Mouse (Mus musculus) ES-Bruce4 (cell line): ENCODE measurements around the gene Tanc1. TPM values are rescaled to one million over a fixed set of nuclear protein-coding genes. Genes with fewer than 3 reads are reported as not detected.

Experiments used
- H3K27ac ChIP-seq: 2 replicates; pipeline ENCODE4 v1.5.1; 2012; ENCODE audit warnings: low read length, inconsistent platforms; ENCODE audit not compliant: insufficient read depth
- H3K27me3 ChIP-seq: 2 replicates; pipeline ENCODE4 v1.6.1; 2012; ENCODE audit warnings: mild to moderate bottlenecking, low read length, inconsistent platforms; ENCODE audit not compliant: control insufficient read depth, poor library complexity, insufficient read depth, severe bottlenecking
- H3K36me3 ChIP-seq: 2 replicates; pipeline ENCODE4 v1.6.1; 2012; ENCODE audit warnings: inconsistent platforms, mild to moderate bottlenecking, low read length, moderate library complexity; ENCODE audit not compliant: control insufficient read depth, poor library complexity, insufficient read depth, severe bottlenecking
- H3K4me1 ChIP-seq: one replicate; pipeline ENCODE4 v1.8.1; 2011; ENCODE audit warnings: low read length; ENCODE audit not compliant: control insufficient read depth, insufficient read depth
- H3K4me3 ChIP-seq: 2 replicates; pipeline ENCODE4 v1.5.1; 2011; ENCODE audit warnings: low read depth, mild to moderate bottlenecking, low read length
- H3K9ac ChIP-seq: 2 replicates; pipeline ENCODE4 v1.6.1; 2012; ENCODE audit warnings: low read depth, mild to moderate bottlenecking, inconsistent platforms; ENCODE audit not compliant: poor library complexity, severe bottlenecking
- H3K9me3 ChIP-seq: replicated peaks from 2 replicates; pipeline ENCODE4 v1.6.1; 2012; ENCODE audit warnings: mild to moderate bottlenecking, low read length, inconsistent platforms; ENCODE audit not compliant: control insufficient read depth, poor library complexity, insufficient read depth, severe bottlenecking
- CTCF ChIP-seq: IDR thresholded peaks from one replicate; pipeline ENCODE4 v1.8.1; 2011; ENCODE audit warnings: low read depth, low read length
- EP300 ChIP-seq: IDR thresholded peaks from 2 replicates; pipeline ENCODE4 v1.6.1; 2011; ENCODE audit warnings: low read depth, low read length; ENCODE audit not compliant: insufficient read depth
- POLR2A ChIP-seq: IDR thresholded peaks from one replicate; pipeline ENCODE4 v1.8.1; 2011; ENCODE audit warnings: low read length; ENCODE audit not compliant: insufficient read depth
- polyA plus RNA-seq: library from polyadenylated mRNA; stranded (reverse); fragments of >200 nt; gene quantifications from 2 replicates; pipeline ENCODE4 v1.2.4, GENCODE M21; 2011; ENCODE audit warnings: low read depth; ENCODE audit not compliant: missing spikeins, insufficient read depth, insufficient read length

Tanc1 gene
- polyA plus RNA-seq, 1 experiment: 62.4 TPM

GRCm38 (mm10) chr2:59752148-59752547 lies 140.3 kb downstream of the Tanc1 start:
- Histone ChIP-seq H3K4me1 (peaks cover 3% of the 10 kb centered on the region), H3K27ac (no peak overlapping the region), H3K4me3 (no peak overlapping the region), H3K36me3 (no peaks in the 10 kb centered on the region), H3K27me3 (no peaks in the 10 kb centered on the region), H3K9ac (no peak overlapping the region), H3K9me3 (no peaks in the 10 kb centered on the region)
- TF ChIP-seq CTCF (no peak), EP300 (no peak), POLR2A (no peak)

GRCm38 (mm10) chr2:59752766-59753165 lies 140.9 kb downstream of the Tanc1 start:
- peaks cover 3% of the 10 kb centered on the region for H3K4me1 ChIP-seq
- no peaks in the 10 kb centered on the region for H3K9me3 ChIP-seq
- H3K36me3 ChIP-seq: no peaks in the 10 kb centered on the region
- no peaks in the 10 kb centered on the region for H3K27me3 ChIP-seq
- TF ChIP-seq CTCF (no peak), POLR2A (no peak), EP300 (no peak)
- H3K9ac ChIP-seq: no peak overlapping the region
- H3K4me3 ChIP-seq: no peak overlapping the region
- no peak overlapping the region for H3K27ac ChIP-seq

- Histone ChIP-seq H3K4me1 (peaks cover 3% of the 10 kb centered on the region), H3K9me3 (no peaks in the 10 kb centered on the region), H3K4me3 (no peak overlapping the region), H3K27ac (no peak overlapping the region), H3K27me3 (no peaks in the 10 kb centered on the region), H3K36me3 (no peaks in the 10 kb centered on the region; the same call in 1 of the 2 replicates), H3K9ac (no peak overlapping the region)
- TF ChIP-seq POLR2A (no peak), CTCF (no peak), EP300 (no peak)
Measured at GRCm38 (mm10) chr2:59756137-59756753, 144.4 kb downstream of the Tanc1 start.

GRCm38 (mm10) chr2:59757015-59757414 lies 145.2 kb downstream of the Tanc1 start:
- Histone ChIP-seq H3K27ac (no peak overlapping the region), H3K36me3 (no peaks in the 10 kb centered on the region; the same call in 1 of the 2 replicates), H3K9ac (no peak overlapping the region), H3K4me1 (peaks cover 3% of the 10 kb centered on the region), H3K4me3 (no peak overlapping the region), H3K27me3 (no peaks in the 10 kb centered on the region), H3K9me3 (no peaks in the 10 kb centered on the region)
- TF ChIP-seq POLR2A (no peak), EP300 (no peak), CTCF (no peak)

GRCm38 (mm10) chr2:59758139-59758918 lies 146.5 kb downstream of the Tanc1 start:
- Histone ChIP-seq H3K27ac (no peak overlapping the region), H3K4me1 (peaks cover 3% of the 10 kb centered on the region), H3K9me3 (no peaks in the 10 kb centered on the region), H3K4me3 (no peak overlapping the region), H3K9ac (no peak overlapping the region), H3K36me3 (no peaks in the 10 kb centered on the region; the same call in 1 of the 2 replicates), H3K27me3 (no peaks in the 10 kb centered on the region)
- TF ChIP-seq EP300: no peak
- TF ChIP-seq POLR2A: no peak
- no peak for TF ChIP-seq CTCF

- no peaks in the 10 kb centered on the region; the same call in 1 of the 2 replicates for H3K36me3 ChIP-seq
- peaks cover 3% of the 10 kb centered on the region for H3K4me1 ChIP-seq
- TF ChIP-seq CTCF: no peak
- H3K9me3 ChIP-seq: no peaks in the 10 kb centered on the region
- H3K27me3 ChIP-seq: no peaks in the 10 kb centered on the region
- H3K4me3 ChIP-seq: no peak overlapping the region
- no peak overlapping the region for H3K9ac ChIP-seq
- H3K27ac ChIP-seq: no peak overlapping the region
Measured at GRCm38 (mm10) chr2:59760731-59761130, 148.9 kb downstream of the Tanc1 start.
